20 mouse cellular contexts compared by ENCODE assay signal in genomic region chr13:112507691-112508090, GRCm38 (mm10). TPM values are rescaled to one million over a fixed set of nuclear protein-coding genes. Genes with fewer than 3 reads are reported as not detected.
A peak's percentile ranks its signal among the peaks of the same experiment; 100 is the strongest.
DNase-seq lines count a peak whose midpoint lies in the region; ATAC-seq lines count a peak whose summit lies in the region.
"Had no signal": no experiment of that assay in that cellular context is flagged by ENCODE, and none has a peak within 500 bp of the region (broad histone marks: within the 10 kb centered on the region; RNA-seq: fewer than 3 reads in every experiment).

No protein-coding gene starts in this region.

- H3K4me2 ChIP-seq in forebrain, embryonic 13.5 days: no peak overlapping the region
- H3K4me2 ChIP-seq in forebrain, embryonic 15.5 days (replicated peaks): no peak overlapping the region
- H3K4me2 ChIP-seq in hindbrain, embryonic 16.5 days (ENCODE audit: low read length): no peak overlapping the region
- H3K4me2 ChIP-seq in kidney, embryonic 16.5 days (replicated peaks; ENCODE audit: low read depth, low read length): no peak overlapping the region
- H3K4me2 ChIP-seq: forebrain, embryonic 12.5 days; heart, embryonic 15.5 days; liver, embryonic 12.5 days; lung, embryonic 14.5 days had no signal

- no peaks in the 10 kb centered on the region; the same call in 1 of the 2 replicates for H3K4me1 ChIP-seq in forebrain, embryonic 13.5 days
- no peaks in the 10 kb centered on the region for H3K4me1 ChIP-seq in forebrain, embryonic 15.5 days
- no peaks in the 10 kb centered on the region for H3K4me1 ChIP-seq in hindbrain, embryonic 16.5 days (ENCODE audit: control insufficient read depth, insufficient read depth, low read depth, low read length)
- H3K4me1 ChIP-seq in kidney, embryonic 16.5 days (ENCODE audit: insufficient read depth, low read length): no peaks in the 10 kb centered on the region
- H3K4me1 ChIP-seq: forebrain, embryonic 12.5 days; liver, embryonic 12.5 days had no signal

- no peak overlapping the region for H3K27ac ChIP-seq in forebrain, embryonic 13.5 days
- H3K27ac ChIP-seq in forebrain, embryonic 15.5 days (replicated peaks): no peak overlapping the region
- no peak overlapping the region for H3K27ac ChIP-seq in hindbrain, embryonic 16.5 days (ENCODE audit: low read depth, low read length)
- no peak overlapping the region for H3K27ac ChIP-seq in kidney, embryonic 16.5 days (ENCODE audit: low read length)
- H3K27ac ChIP-seq: forebrain, embryonic 12.5 days; heart, embryonic 15.5 days; left cerebral cortex, adult 2 months; liver, embryonic 12.5 days had no signal

- H3K4me3 ChIP-seq in forebrain, embryonic 13.5 days: no peak overlapping the region
- H3K4me3 ChIP-seq in forebrain, embryonic 15.5 days: no peak overlapping the region
- no peak overlapping the region for H3K4me3 ChIP-seq in hindbrain, embryonic 16.5 days (ENCODE audit: low read length)
- no peak overlapping the region for H3K4me3 ChIP-seq in kidney, embryonic 16.5 days (ENCODE audit: low read length)
- H3K4me3 ChIP-seq: forebrain, embryonic 12.5 days; heart, embryonic 15.5 days; left cerebral cortex, adult 2 months; liver, embryonic 12.5 days had no signal

- peak; percentile 66 for DNase-seq in thymus, postnatal 25 days
- DNase-seq in right cerebral cortex, postnatal 25 days: no peak
- DNase-seq: adrenal gland, adult 2 months; cerebellum, adult 9-11 months; gastrocnemius, postnatal 14 days; kidney, adult 9 months; kidney, postnatal 36 days; lung, embryonic 14.5 days; lung, postnatal 36 days had no signal

- ATAC-seq in forebrain, embryonic 13.5 days: 0 out of 2 replicates have a peak, but pooled peaks have one; percentile 22
- ATAC-seq in forebrain, embryonic 15.5 days (replicated peaks): no peak
- peak; percentile 79 for ATAC-seq in CD4-positive, CD25-positive, alpha-beta regulatory T cell, adult 4 months
- 0 out of 2 replicates have a peak, but pooled peaks have one; percentile 30 for ATAC-seq in megakaryocyte, adult 5-6 weeks (ENCODE audit: poor library complexity, severe bottlenecking)
- ATAC-seq in hindbrain, embryonic 16.5 days: no peak
- ATAC-seq in kidney, embryonic 16.5 days (ENCODE audit: low FRiP score, low TSS enrichment): no peak
- ATAC-seq: liver, embryonic 12.5 days; midbrain, embryonic 16.5 days had no signal

- H3K27me3 ChIP-seq in forebrain, embryonic 13.5 days: no peaks in the 10 kb centered on the region
- no peaks in the 10 kb centered on the region for H3K27me3 ChIP-seq in forebrain, embryonic 15.5 days
- no peaks in the 10 kb centered on the region for H3K27me3 ChIP-seq in hindbrain, embryonic 16.5 days (replicated peaks; ENCODE audit: control insufficient read depth, insufficient read depth, low read length)
- H3K27me3 ChIP-seq in kidney, embryonic 16.5 days (ENCODE audit: insufficient read depth, low read length): no peaks in the 10 kb centered on the region
- H3K27me3 ChIP-seq: forebrain, embryonic 12.5 days; heart, embryonic 15.5 days; liver, embryonic 12.5 days had no signal

- H3K9me3 ChIP-seq in forebrain, embryonic 13.5 days (replicated peaks): no peaks in the 10 kb centered on the region
- no peaks in the 10 kb centered on the region for H3K9me3 ChIP-seq in forebrain, embryonic 15.5 days
- no peaks in the 10 kb centered on the region for H3K9me3 ChIP-seq in hindbrain, embryonic 16.5 days (ENCODE audit: control insufficient read depth, low read length)
- no peaks in the 10 kb centered on the region for H3K9me3 ChIP-seq in kidney, embryonic 16.5 days (ENCODE audit: low read length)
- H3K9me3 ChIP-seq: forebrain, embryonic 12.5 days; heart, embryonic 15.5 days; liver, embryonic 12.5 days had no signal

- no peak overlapping the region for H3K9ac ChIP-seq in forebrain, embryonic 13.5 days
- H3K9ac ChIP-seq in forebrain, embryonic 15.5 days (replicated peaks): no peak overlapping the region
- H3K9ac ChIP-seq in hindbrain, embryonic 16.5 days (ENCODE audit: low read depth, low read length): no peak overlapping the region
- H3K9ac ChIP-seq in kidney, embryonic 16.5 days (replicated peaks; ENCODE audit: low read length): no peak overlapping the region
- H3K9ac ChIP-seq: forebrain, embryonic 12.5 days; heart, embryonic 15.5 days; liver, embryonic 12.5 days; lung, embryonic 14.5 days had no signal

- WGBS in forebrain, embryonic 13.5 days: 81% methylated on average over 13 of the region's 13 CpGs
- WGBS in forebrain, embryonic 15.5 days: 77% methylated on average over 13 of the region's 13 CpGs
- 85% methylated on average over 13 of the region's 13 CpGs for WGBS in hindbrain, embryonic 16.5 days
- 72% methylated on average over 13 of the region's 13 CpGs for WGBS in kidney, embryonic 16.5 days

- peaks cover 32% of the 10 kb centered on the region for H3K36me3 ChIP-seq in forebrain, embryonic 13.5 days (ENCODE audit: poor library complexity, severe bottlenecking)
- peaks cover 3% of the 10 kb centered on the region; the same call in 1 of the 2 replicates for H3K36me3 ChIP-seq in forebrain, embryonic 15.5 days
- peaks cover 27% of the 10 kb centered on the region for H3K36me3 ChIP-seq in hindbrain, embryonic 16.5 days (ENCODE audit: control insufficient read depth, insufficient read depth, low read length)
- H3K36me3 ChIP-seq in kidney, embryonic 16.5 days (ENCODE audit: insufficient read depth, low read length): peaks cover 41% of the 10 kb centered on the region

RNA-seq across cellular contexts. Expression of gene Il6st, which starts 43.8 kb away (rescaled TPM):
- polyA plus RNA-seq in forebrain, embryonic 13.5 days (2015; fragmentation: Nextera tagmentation; extraction: Ambion mirVana): 9.5 and 11.0 TPM in 2 replicates
- 11.3 and 15.1 TPM in 2 replicates for polyA plus RNA-seq in forebrain, embryonic 15.5 days (2015; fragmentation: Nextera tagmentation; extraction: Ambion mirVana)
- polyA plus RNA-seq in CD4-positive, CD25-positive, alpha-beta regulatory T cell, adult 4 months (2017; shearing (Covaris generic)): 10 to 100 TPM; 52.9 to 65.9 TPM
- 77.4 and 84.3 TPM in 2 replicates for total RNA-seq in megakaryocyte, adult 5-6 weeks (2015)
- 94.6 and 108 TPM in 2 replicates for total RNA-seq in megakaryocyte, adult 5-6 weeks (2017)
- 21.5 and 27.1 TPM in 2 replicates for polyA plus RNA-seq in hindbrain, embryonic 16.5 days (2015; fragmentation: Nextera tagmentation; extraction: Ambion mirVana)
- polyA plus RNA-seq in kidney, embryonic 16.5 days (2015; fragmentation: Nextera tagmentation; extraction: Ambion mirVana): 40.3 and 41.9 TPM in 2 replicates

Comparison
In these comparisons a context has a peak if more than half of its experiments do, and no peak if none do; other contexts are left out.
1. ATAC-seq: peak in forebrain, embryonic 13.5 days (single experiment), CD4-positive, CD25-positive, alpha-beta regulatory T cell, adult 4 months (single experiment) and megakaryocyte, adult 5-6 weeks (single experiment); none in forebrain, embryonic 15.5 days (single experiment), hindbrain, embryonic 16.5 days (single experiment) and kidney, embryonic 16.5 days (single experiment).